Comparison of ENCODE assay signal across 10 mouse cellular contexts in the genomic region with DNA sequence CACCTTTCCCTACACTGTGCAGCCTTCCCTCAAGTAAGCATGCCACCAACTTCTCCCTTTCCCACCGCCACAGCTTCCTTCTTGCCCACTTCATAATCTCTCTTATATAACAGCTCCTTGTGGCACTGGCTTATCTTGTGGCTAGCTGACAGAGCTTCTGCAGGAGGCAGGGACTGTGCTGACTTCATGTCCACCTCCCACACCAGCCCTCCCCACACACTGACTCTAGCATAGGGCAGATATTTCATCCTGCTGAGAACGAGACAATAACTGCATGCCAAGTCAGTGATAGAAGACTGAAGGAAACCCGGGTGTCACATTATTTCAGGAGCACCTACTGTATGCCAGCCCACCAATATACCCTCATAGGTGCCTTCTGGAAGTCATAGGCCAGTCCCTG. TPM values are rescaled to one million over a fixed set of nuclear protein-coding genes. Genes with fewer than 3 reads are reported as not detected.
DNase-seq lines count a peak whose midpoint lies in the region; ATAC-seq and TF ChIP-seq lines count a peak whose summit lies in the region.
"Had no signal": no experiment of that assay in that cellular context is flagged by ENCODE, and none has a peak within 500 bp of the region (broad histone marks: within the 10 kb centered on the region; RNA-seq: fewer than 3 reads in every experiment).

No protein-coding gene starts in this region.

- H3K9ac ChIP-seq in embryonic facial prominence, embryonic 11.5 days (replicated peaks; ENCODE audit: low read length) = peak overlapping the region; percentile 43
- H3K9ac ChIP-seq in liver, embryonic 16.5 days (ENCODE audit: low read depth, low read length) = peak overlapping the region; percentile 91
- H3K9ac ChIP-seq: neural tube, embryonic 12.5 days had no signal

- H3K36me3 ChIP-seq in kidney, adult 2 months (ENCODE audit: control insufficient read depth, insufficient read depth, low read length) = peaks cover 2% of the 10 kb centered on the region; the same call in 1 of the 2 replicates
- H3K36me3 ChIP-seq in embryonic facial prominence, embryonic 11.5 days (replicated peaks; ENCODE audit: control insufficient read depth, insufficient read depth, low read depth, low read length) = peaks cover 5% of the 10 kb centered on the region
- H3K36me3 ChIP-seq in liver, embryonic 16.5 days (ENCODE audit: control insufficient read depth, insufficient read depth) = peaks cover 43% of the 10 kb centered on the region

- H3K27ac ChIP-seq in kidney, adult 2 months (ENCODE audit: insufficient read depth, low read depth, low read length) = peak overlapping the region; percentile 41
- peak overlapping the region; percentile 69 for H3K27ac ChIP-seq in brown adipose tissue, adult 24 weeks (replicated peaks; ENCODE audit: low read depth, low read length)
- H3K27ac ChIP-seq in embryonic facial prominence, embryonic 11.5 days (replicated peaks; ENCODE audit: low read depth, low read length) = no peak overlapping the region; the same call in 1 of the 2 replicates
- peak overlapping the region; percentile 98 for H3K27ac ChIP-seq in liver, embryonic 16.5 days (ENCODE audit: low read length)
- H3K27ac ChIP-seq: neural tube, embryonic 12.5 days had no signal

- TF ChIP-seq CTCF in kidney, adult 2 months (conservative IDR thresholded peaks at IDR 0.05; ENCODE audit: insufficient read depth, insufficient read length, low read depth, low read length) = no peak

- ATAC-seq in embryonic facial prominence, embryonic 11.5 days (replicated peaks; ENCODE audit: insufficient number of reproducible peaks, low FRiP score, low TSS enrichment, low read depth) = no peak
- ATAC-seq in liver, embryonic 16.5 days (ENCODE audit: low read depth) = 0 out of 2 replicates have a peak, but pooled peaks have one; percentile 5
- ATAC-seq: forebrain, embryonic 14.5 days had no signal

- H3K4me2 ChIP-seq in embryonic facial prominence, embryonic 11.5 days (ENCODE audit: low read depth, low read length) = no peak overlapping the region
- H3K4me2 ChIP-seq in liver, embryonic 16.5 days (ENCODE audit: low read depth, low read length) = peak overlapping the region; percentile 87
- H3K4me2 ChIP-seq: neural tube, embryonic 12.5 days had no signal

- WGBS in kidney, adult 2 months = 46% methylated on average over 3 of the region's 3 CpGs
- 79% methylated on average over 3 of the region's 3 CpGs for WGBS in embryonic facial prominence, embryonic 11.5 days
- WGBS in liver, embryonic 16.5 days (ENCODE audit: insufficient replicate concordance) = 18% methylated on average over 3 of the region's 3 CpGs

- H3K9me3 ChIP-seq in embryonic facial prominence, embryonic 11.5 days (replicated peaks; ENCODE audit: control insufficient read depth, low read length) = no peaks in the 10 kb centered on the region
- no peaks in the 10 kb centered on the region for H3K9me3 ChIP-seq in liver, embryonic 16.5 days (replicated peaks; ENCODE audit: control insufficient read depth, low read length)
- H3K9me3 ChIP-seq: neural tube, embryonic 12.5 days had no signal

- no peak overlapping the region for H3K4me3 ChIP-seq in kidney, adult 2 months (ENCODE audit: insufficient read depth, low read depth, low read length)
- H3K4me3 ChIP-seq in brown adipose tissue, adult 24 weeks (ENCODE audit: insufficient read depth, low read depth, low read length) = no peak overlapping the region
- H3K4me3 ChIP-seq in embryonic facial prominence, embryonic 11.5 days (ENCODE audit: low read depth, low read length) = no peak overlapping the region
- peak overlapping the region; percentile 72 for H3K4me3 ChIP-seq in liver, embryonic 16.5 days (ENCODE audit: low read depth, low read length)
- H3K4me3 ChIP-seq: neural tube, embryonic 12.5 days had no signal

- peaks cover 35% of the 10 kb centered on the region for H3K4me1 ChIP-seq in kidney, adult 2 months (ENCODE audit: control insufficient read depth, insufficient read depth, low read length)
- peaks cover 17% of the 10 kb centered on the region for H3K4me1 ChIP-seq in brown adipose tissue, adult 24 weeks (ENCODE audit: control insufficient read depth, insufficient read depth, insufficient read length, low read length)
- H3K4me1 ChIP-seq in embryonic facial prominence, embryonic 11.5 days (ENCODE audit: control insufficient read depth, insufficient read depth, low read length) = peaks cover 4% of the 10 kb centered on the region
- peaks cover 56% of the 10 kb centered on the region for H3K4me1 ChIP-seq in liver, embryonic 16.5 days (ENCODE audit: control insufficient read depth, low read depth, low read length)

- TF ChIP-seq POLR2A in kidney, adult 2 months (IDR thresholded peaks at IDR 0.05; ENCODE audit: low read depth, low read length) = no peak

- intact Hi-C loops in gastrocnemius, postnatal 36 days (cut with DNase I) = no loop called here

- no peak for DNase-seq in kidney, adult 2 months
- DNase-seq in kidney, adult 9 months = no peak
- no peak for DNase-seq in embryonic facial prominence, embryonic 11.5 days (ENCODE audit: low spot score)
- no peak for DNase-seq in adrenal gland, adult 18-20 months (ENCODE audit: low spot score in 2 of 2)
- no peak for DNase-seq in gastrocnemius, postnatal 36 days
- DNase-seq: layer of hippocampus, postnatal 36 days had no signal

- H3K27me3 ChIP-seq in kidney, adult 2 months (replicated peaks; ENCODE audit: control insufficient read depth, insufficient read depth, low read length) = no peaks in the 10 kb centered on the region
- H3K27me3 ChIP-seq in embryonic facial prominence, embryonic 11.5 days (ENCODE audit: control insufficient read depth, insufficient read depth, low read length) = no peaks in the 10 kb centered on the region
- no peaks in the 10 kb centered on the region for H3K27me3 ChIP-seq in liver, embryonic 16.5 days (ENCODE audit: control insufficient read depth, insufficient read depth, low read depth, low read length)
- H3K27me3 ChIP-seq: neural tube, embryonic 12.5 days had no signal

RNA-seq across cellular contexts. Expression of a gene that starts 4.2 kb away (rescaled TPM):
- 194 and 206 TPM in 2 replicates for polyA plus RNA-seq in kidney, adult 2 months (2012; rRNA removed)
- 73.2 and 87.7 TPM in 2 replicates for polyA plus RNA-seq in brown adipose tissue, adult 24 weeks (2012; ENCODE audit: insufficient read depth, insufficient read length, missing spikeins)
- polyA plus RNA-seq in embryonic facial prominence, embryonic 11.5 days (2014; fragmentation: Nextera tagmentation; extraction: Ambion mirVana) = 88.7 and 90.2 TPM in 2 replicates
- 516 and 530 TPM in 2 replicates for polyA plus RNA-seq in liver, embryonic 16.5 days (2015; fragmentation: Nextera tagmentation; extraction: Ambion mirVana)
- 100 to 1,000 TPM in 1 of 2 experiments, 10 to 100 TPM in 1; 92.6 to 112 TPM for total RNA-seq in adrenal gland, adult 18-20 months (2021)
- total RNA-seq in gastrocnemius, postnatal 36 days (2021) = 10 to 100 TPM; 24.5 to 26.3 TPM

RNA-seq across cellular contexts. Expression of a gene that starts 9.4 kb away (rescaled TPM):
- 15.6 and 19.7 TPM in 2 replicates for polyA plus RNA-seq in kidney, adult 2 months (2012; rRNA removed)
- 41.9 and 44.2 TPM in 2 replicates for polyA plus RNA-seq in brown adipose tissue, adult 24 weeks (2012; ENCODE audit: insufficient read depth, insufficient read length, missing spikeins)
- polyA plus RNA-seq in embryonic facial prominence, embryonic 11.5 days (2014; fragmentation: Nextera tagmentation; extraction: Ambion mirVana) = 103 and 105 TPM in 2 replicates
- polyA plus RNA-seq in liver, embryonic 16.5 days (2015; fragmentation: Nextera tagmentation; extraction: Ambion mirVana) = 44.8 and 48.9 TPM in 2 replicates
- 10 to 100 TPM; 43.7 to 52.1 TPM for total RNA-seq in adrenal gland, adult 18-20 months (2021)
- total RNA-seq in gastrocnemius, postnatal 36 days (2021) = 10 to 100 TPM; 14.8 to 15.0 TPM

RNA-seq across cellular contexts. Expression of a gene that starts 9.7 kb away (rescaled TPM):
- polyA plus RNA-seq in kidney, adult 2 months (2012; rRNA removed) = 0.17 and 0.20 TPM in 2 replicates
- not detected in 2 replicates for polyA plus RNA-seq in brown adipose tissue, adult 24 weeks (2012; ENCODE audit: insufficient read depth, insufficient read length, missing spikeins)
- polyA plus RNA-seq in embryonic facial prominence, embryonic 11.5 days (2014; fragmentation: Nextera tagmentation; extraction: Ambion mirVana) = 0.66 and 0.83 TPM in 2 replicates
- 0.06 TPM in 2 replicates for polyA plus RNA-seq in liver, embryonic 16.5 days (2015; fragmentation: Nextera tagmentation; extraction: Ambion mirVana)
- total RNA-seq in adrenal gland, adult 18-20 months (2021) = under 1 TPM; 0.27 to 0.29 TPM
- total RNA-seq in gastrocnemius, postnatal 36 days (2021) = not detected

RNA-seq across cellular contexts. Expression of a gene that starts 12.2 kb away (rescaled TPM):
- polyA plus RNA-seq in kidney, adult 2 months (2012; rRNA removed) = 23.7 and 24.0 TPM in 2 replicates
- polyA plus RNA-seq in brown adipose tissue, adult 24 weeks (2012; ENCODE audit: insufficient read depth, insufficient read length, missing spikeins) = 9.1 and 14.9 TPM in 2 replicates
- 10.1 and 15.2 TPM in 2 replicates for polyA plus RNA-seq in embryonic facial prominence, embryonic 11.5 days (2014; fragmentation: Nextera tagmentation; extraction: Ambion mirVana)
- 9.0 and 9.5 TPM in 2 replicates for polyA plus RNA-seq in liver, embryonic 16.5 days (2015; fragmentation: Nextera tagmentation; extraction: Ambion mirVana)
- 10 to 100 TPM in 1 of 2 experiments, 1 to 10 TPM in 1; 9.8 to 21.4 TPM for total RNA-seq in adrenal gland, adult 18-20 months (2021)
- total RNA-seq in gastrocnemius, postnatal 36 days (2021) = 1 to 10 TPM in 1 of 2 experiments, under 1 TPM in 1; 0.84 to 1.3 TPM

RNA-seq across cellular contexts. Expression of a gene that starts 35.6 kb away (rescaled TPM):
- polyA plus RNA-seq in kidney, adult 2 months (2012; rRNA removed) = 51.1 and 52.4 TPM in 2 replicates
- not detected in 2 replicates for polyA plus RNA-seq in brown adipose tissue, adult 24 weeks (2012; ENCODE audit: insufficient read depth, insufficient read length, missing spikeins)
- 1.8 and 2.2 TPM in 2 replicates for polyA plus RNA-seq in embryonic facial prominence, embryonic 11.5 days (2014; fragmentation: Nextera tagmentation; extraction: Ambion mirVana)
- polyA plus RNA-seq in liver, embryonic 16.5 days (2015; fragmentation: Nextera tagmentation; extraction: Ambion mirVana) = 0.15 and 0.27 TPM in 2 replicates
- 1 to 10 TPM; 3.7 to 9.6 TPM for total RNA-seq in adrenal gland, adult 18-20 months (2021)
- total RNA-seq in gastrocnemius, postnatal 36 days (2021) = under 1 TPM in 1 of 2 experiments, not detected in 1; 0.10 TPM
